Mouse (Mus musculus): ENCODE results near the gene Cnbd2.

DNA sequence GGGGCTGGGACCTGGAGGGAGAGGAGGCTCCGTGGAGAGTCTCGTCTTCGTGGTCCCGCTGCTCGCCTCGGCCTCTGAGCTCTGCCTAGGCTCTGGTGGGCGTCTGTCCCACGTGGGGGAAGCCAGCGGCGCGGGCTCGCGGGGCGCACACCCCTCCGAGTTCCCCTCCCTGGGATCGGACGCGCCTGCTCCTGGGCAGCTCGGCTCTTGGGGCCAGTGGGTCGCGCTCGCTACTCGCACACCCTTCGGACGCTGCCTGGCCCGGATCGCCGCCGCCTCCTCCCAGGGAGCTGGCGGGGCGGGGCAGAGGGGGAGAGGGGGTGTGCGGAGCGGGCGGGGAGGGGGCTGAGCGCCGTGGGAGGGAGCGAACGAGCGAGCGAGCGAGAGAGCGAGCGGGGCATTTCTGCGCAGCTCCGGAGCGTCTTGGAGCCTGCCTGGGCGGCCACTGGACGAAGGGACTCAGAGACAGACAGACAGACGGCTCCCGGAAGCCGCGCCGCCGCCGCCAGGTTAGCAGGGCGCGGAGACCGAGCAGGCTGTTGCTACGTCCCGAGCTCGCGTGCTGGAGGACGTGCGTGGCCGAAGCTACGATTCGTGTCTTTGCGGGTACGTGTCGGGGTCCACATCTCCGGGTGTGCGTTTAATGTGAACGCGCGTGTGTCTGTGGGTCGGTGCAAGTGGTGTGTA is 108.7 kb downstream of the Cnbd2 start, which contains the start of gene Epb41l1:
- TF ChIP-seq CTCF (IDR thresholded peaks at IDR 0.05; ENCODE audit: control insufficient read depth, insufficient read depth, insufficient read length) (no peak), MYOD1 (IDR thresholded peaks at IDR 0.05; ENCODE audit: control insufficient read depth, insufficient read length, low read depth) (no peak), FOSL1 (IDR thresholded peaks at IDR 0.05; ENCODE audit: insufficient read depth, low read length, poor library complexity, severe bottlenecking) (no peak), MYOG (IDR thresholded peaks at IDR 0.05; ENCODE audit: control insufficient read depth, extremely low read depth, insufficient read length) (no peak), CEBPB (IDR thresholded peaks at IDR 0.05; ENCODE audit: low read depth) (no peak), MAX (IDR thresholded peaks at IDR 0.05) (no peak), USF1 (IDR thresholded peaks at IDR 0.05; ENCODE audit: low read depth) (no peak)
